Mouse (Mus musculus): ENCODE measurements around the gene Zfp324. TPM values are rescaled to one million over a fixed set of nuclear protein-coding genes. Genes with fewer than 3 reads are reported as not detected.
"Not testable (repeated sequence)": the region's sequence is repeated elsewhere in the genome, so short reads cannot be mapped to it uniquely, and the experiment has no call there.

Zfp324 gene
- polyA plus RNA-seq (2015; fragmentation: Nextera tagmentation; extraction: Ambion mirVana) = 12.6 and 13.6 TPM in 2 replicates

DNA sequence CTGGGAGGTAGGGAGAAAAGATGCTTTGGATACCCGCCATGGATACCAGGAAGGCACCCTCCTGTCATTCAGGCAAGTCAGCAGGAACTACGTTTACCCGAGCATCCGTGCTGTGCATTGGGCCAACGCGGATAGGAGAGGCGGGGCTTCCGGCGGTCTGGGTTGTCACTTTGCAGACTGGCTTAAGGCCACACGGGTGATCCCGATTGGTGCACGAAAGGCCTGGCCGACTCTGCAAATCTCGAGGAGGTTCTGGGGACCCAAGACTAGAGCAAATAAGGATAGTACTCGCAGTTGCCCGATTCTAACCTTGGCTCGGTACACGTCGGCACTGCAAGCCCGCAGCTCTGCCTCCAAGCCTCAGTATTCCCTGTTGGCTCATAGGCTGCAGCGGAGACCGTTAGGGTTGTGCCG lies at the start of gene Zfp324:
Gene Zfp324, plus strand, starts transcription at position 161 of the 414 bp plus-strand sequence.
- peak; percentile 89 for ATAC-seq (ENCODE audit: low FRiP score, low read depth)
- Histone ChIP-seq H3K27ac (peak within 1 kb of the TSS; percentile 89), H3K27me3 (no peaks in the 10 kb centered on the region), H3K9ac (peak within 1 kb of the TSS; percentile 84), H3K4me2 (replicated peaks) (peak within 1 kb of the TSS; percentile 87), H3K9me3 (no peaks in the 10 kb centered on the region), H3K4me3 (peak within 1 kb of the TSS; percentile 86), H3K36me3 (peaks cover 21% of the 10 kb centered on the region), H3K4me1 (peaks cover 23% of the 10 kb centered on the region)
- under 1% methylated on average over 23 of the region's 23 CpGs for WGBS

DNA sequence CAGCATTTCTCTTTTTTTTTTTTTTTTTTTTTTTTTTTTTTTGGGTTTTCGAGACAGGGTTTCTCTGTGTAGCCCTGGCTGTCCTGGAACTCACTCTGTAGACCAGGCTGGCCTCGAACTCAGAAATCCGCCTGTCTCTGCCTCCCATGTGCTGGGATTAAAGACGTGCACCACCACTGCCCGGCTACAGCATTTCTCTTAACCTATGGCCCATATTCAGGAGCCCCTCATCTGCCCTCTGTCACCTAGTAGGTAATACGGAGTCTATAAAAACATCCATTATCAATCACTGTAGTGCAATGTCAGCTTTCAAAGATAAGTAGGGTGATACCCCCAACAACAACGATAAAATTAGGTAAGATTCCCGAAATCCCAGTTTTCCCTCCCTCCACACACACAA lies 45.1 kb upstream of the Zfp324 start:
- H3K27me3 ChIP-seq; H3K27ac ChIP-seq; H3K4me3 ChIP-seq; H3K9me3 ChIP-seq; ATAC-seq (ENCODE audit: low FRiP score, low read depth); H3K9ac ChIP-seq: not testable (repeated sequence)
- H3K4me1 ChIP-seq = peaks cover 13% of the 10 kb centered on the region
- 87% methylated on average over 7 of the region's 8 CpGs for WGBS
- H3K4me2 ChIP-seq (replicated peaks) = 0 out of 2 replicates have a peak overlapping the region, but pooled peaks have one; percentile 14
- peaks cover 25% of the 10 kb centered on the region for H3K36me3 ChIP-seq

DNA sequence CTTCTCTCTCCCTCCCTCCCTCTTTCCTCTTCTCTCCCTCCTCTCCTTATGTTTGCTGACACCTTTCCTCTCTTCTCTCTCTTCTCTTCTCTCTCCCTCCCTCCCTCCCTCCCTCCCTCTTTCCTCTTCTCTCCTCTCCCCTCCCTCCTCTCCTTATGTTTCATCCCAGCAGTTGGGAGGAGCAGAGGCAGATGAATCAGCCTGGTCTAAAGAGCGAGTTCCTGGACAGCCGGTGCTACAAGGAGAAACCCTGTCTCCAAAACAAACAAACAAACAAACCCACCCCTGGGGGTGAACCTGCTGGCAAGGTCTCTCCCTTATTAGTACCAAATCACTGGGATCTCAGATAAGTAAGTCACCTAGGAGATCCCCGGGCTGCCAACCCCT lies 44.3 kb upstream of the Zfp324 start:
- WGBS = 0% methylated on average over 3 of the region's 3 CpGs
- Histone ChIP-seq H3K36me3 (peaks cover 33% of the 10 kb centered on the region), H3K4me3 (peak overlapping the region; percentile 96), H3K27me3 (peaks cover 17% of the 10 kb centered on the region), H3K4me2 (replicated peaks) (peak overlapping the region; percentile 84), H3K9ac (peak overlapping the region; percentile 84), H3K9me3 (no peaks in the 10 kb centered on the region), H3K4me1 (peaks cover 13% of the 10 kb centered on the region), H3K27ac (peak overlapping the region; percentile 95)
- peak; percentile 0; the same call in 1 of the 2 replicates for ATAC-seq (ENCODE audit: low FRiP score, low read depth)

DNA sequence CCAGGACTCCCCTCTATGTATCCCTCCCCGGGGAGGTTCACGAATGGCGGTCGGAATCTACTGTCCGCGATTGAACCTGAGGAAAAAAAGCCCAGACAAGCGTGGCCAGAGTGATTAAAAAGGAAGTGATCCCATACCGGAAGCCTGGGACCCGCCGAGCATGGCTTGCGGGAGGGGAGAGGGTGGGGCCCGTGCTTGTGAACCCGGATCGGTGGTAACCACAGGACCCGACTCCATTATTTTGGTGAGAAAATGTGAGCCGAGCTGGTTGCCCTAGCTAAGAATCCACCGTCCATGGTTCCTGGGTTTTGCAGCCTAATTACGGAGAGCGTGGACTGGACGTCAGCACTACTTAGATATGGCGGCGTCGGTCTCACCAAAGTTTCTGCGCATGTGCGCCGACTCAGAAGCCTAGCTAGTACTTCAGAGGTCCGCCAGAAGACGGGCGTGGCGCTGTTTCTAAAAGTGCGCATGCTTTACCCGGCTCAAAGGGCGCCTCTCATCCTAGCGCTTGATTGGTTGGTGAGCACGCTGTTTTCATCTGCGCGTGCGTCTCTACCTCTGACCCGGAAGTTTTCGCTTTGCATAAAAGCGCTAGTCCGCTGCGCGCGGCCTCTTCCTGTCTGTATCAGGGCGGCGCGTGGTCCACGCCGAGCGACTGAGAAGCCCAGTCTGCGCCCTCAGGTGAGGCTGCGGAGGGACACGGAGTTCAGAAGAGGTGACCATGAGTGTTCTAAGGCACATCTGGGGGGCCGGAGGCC lies 43.8 kb upstream of the Zfp324 start, which contains the start of gene Rps5:
Gene Rps5, plus strand, starts transcription at position 586 of the 761 bp plus-strand sequence.
- Histone ChIP-seq H3K27me3 (peaks cover 23% of the 10 kb centered on the region), H3K36me3 (peaks cover 39% of the 10 kb centered on the region)

DNA sequence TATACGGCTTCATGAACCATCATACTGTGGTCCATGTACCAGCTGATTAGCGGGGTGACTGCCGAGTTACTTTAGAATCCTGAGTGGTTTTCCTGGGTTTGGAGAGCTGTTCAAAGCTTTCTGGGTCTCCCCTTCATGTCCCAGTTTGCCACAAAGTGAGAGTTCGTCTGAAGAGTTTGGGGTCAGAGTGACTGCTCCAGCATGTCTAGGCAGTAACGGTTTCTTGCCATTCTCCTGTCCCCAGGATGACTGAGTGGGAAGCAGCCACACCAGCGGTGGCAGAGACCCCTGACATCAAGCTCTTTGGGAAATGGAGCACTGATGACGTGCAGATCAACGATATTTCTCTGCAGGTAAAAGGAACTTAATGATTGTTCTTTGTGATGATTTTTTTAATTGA lies 42.9 kb upstream of the Zfp324 start:
- peak overlapping the region; percentile 98 for H3K4me2 ChIP-seq (replicated peaks)
- 2% methylated on average over 8 of the region's 8 CpGs for WGBS
- H3K4me3 ChIP-seq = peak overlapping the region; percentile 96
- peaks cover 31% of the 10 kb centered on the region for H3K27me3 ChIP-seq
- peaks cover 16% of the 10 kb centered on the region for H3K4me1 ChIP-seq
- ATAC-seq (ENCODE audit: low FRiP score, low read depth) = no peak
- peaks cover 44% of the 10 kb centered on the region for H3K36me3 ChIP-seq
- peak overlapping the region; percentile 44; the same call in 1 of the 2 replicates for H3K27ac ChIP-seq
- H3K9me3 ChIP-seq = no peaks in the 10 kb centered on the region
- H3K9ac ChIP-seq = peak overlapping the region; percentile 94

More for the DNA sequence above, 43.8 kb upstream of the Zfp324 start, which contains the start of gene Rps5:
- peak; percentile 98 for ATAC-seq (ENCODE audit: low FRiP score, low read depth)
- Histone ChIP-seq H3K9ac (peak within 1 kb of the TSS; percentile 94), H3K4me1 (peaks cover 13% of the 10 kb centered on the region), H3K27ac (peak within 1 kb of the TSS; percentile 95), H3K4me3 (peak within 1 kb of the TSS; percentile 96), H3K9me3 (no peaks in the 10 kb centered on the region), H3K4me2 (replicated peaks) (peak within 1 kb of the TSS; percentile 98)
- under 1% methylated on average over 55 of the region's 55 CpGs for WGBS

DNA sequence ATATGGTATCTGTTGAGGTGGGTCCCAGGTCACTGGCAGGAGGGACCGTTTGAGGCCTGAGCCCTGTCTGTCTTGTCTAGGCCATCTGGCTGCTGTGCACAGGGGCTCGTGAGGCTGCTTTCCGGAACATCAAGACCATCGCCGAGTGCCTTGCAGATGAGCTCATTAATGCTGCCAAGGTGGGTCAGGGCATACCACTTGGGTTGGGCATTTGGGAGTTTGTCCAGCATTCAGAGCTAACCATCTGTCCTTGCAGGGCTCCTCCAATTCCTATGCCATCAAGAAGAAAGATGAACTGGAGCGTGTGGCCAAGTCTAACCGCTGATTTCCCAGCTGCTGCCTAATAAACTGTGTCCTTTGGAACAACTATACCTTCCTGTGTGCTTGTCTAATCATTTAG lies 39.3 kb upstream of the Zfp324 start:
- H3K4me2 ChIP-seq (replicated peaks) = no peak overlapping the region
- peaks cover 44% of the 10 kb centered on the region for H3K36me3 ChIP-seq
- peaks cover 24% of the 10 kb centered on the region for H3K4me1 ChIP-seq
- H3K9ac ChIP-seq = no peak overlapping the region
- 81% methylated on average over 7 of the region's 7 CpGs for WGBS
- no peak overlapping the region for H3K27ac ChIP-seq
- ATAC-seq (ENCODE audit: low FRiP score, low read depth) = no peak
- H3K27me3 ChIP-seq = peaks cover 52% of the 10 kb centered on the region
- H3K9me3 ChIP-seq = no peaks in the 10 kb centered on the region
- no peak overlapping the region for H3K4me3 ChIP-seq

DNA sequence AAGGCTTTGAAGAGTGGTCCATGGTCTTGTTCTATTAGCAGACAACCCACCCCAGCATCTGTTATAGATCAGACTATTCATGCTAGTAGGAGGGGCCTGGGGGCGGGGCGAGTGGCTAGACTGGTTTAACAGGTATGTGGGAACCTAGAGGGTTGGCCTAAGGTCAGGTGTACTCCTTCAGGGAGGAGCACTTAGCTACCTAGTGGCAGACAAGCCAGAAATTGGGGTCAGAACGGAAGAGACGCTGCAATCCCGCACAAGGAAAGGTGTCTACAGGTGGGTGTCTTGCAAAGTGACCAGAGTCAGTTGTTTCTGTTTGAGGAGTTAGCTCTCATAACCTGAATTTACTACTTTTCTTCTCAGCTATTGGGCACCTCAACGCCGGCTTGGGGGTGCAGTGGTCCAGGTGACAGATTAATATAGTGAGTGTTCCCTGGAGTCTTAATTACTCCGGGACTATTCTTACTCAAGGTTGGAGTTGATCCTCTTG lies 38.4 kb upstream of the Zfp324 start, which contains the start of gene Rnf225:
Gene Rnf225, plus strand, starts transcription at position 226 of the 490 bp plus-strand sequence.
- Histone ChIP-seq H3K9me3 (no peaks in the 10 kb centered on the region), H3K4me3 (peak within 1 kb of the TSS; percentile 41), H3K9ac (peak within 1 kb of the TSS; percentile 65), H3K27me3 (peaks cover 52% of the 10 kb centered on the region), H3K4me2 (replicated peaks) (peak within 1 kb of the TSS; percentile 64), H3K36me3 (peaks cover 44% of the 10 kb centered on the region), H3K4me1 (peaks cover 24% of the 10 kb centered on the region), H3K27ac (no peak within 1 kb of the TSS)
- peak; percentile 29; the same call in 1 of the 2 replicates for ATAC-seq (ENCODE audit: low FRiP score, low read depth)
- WGBS = 15% methylated on average over 8 of the region's 8 CpGs

DNA sequence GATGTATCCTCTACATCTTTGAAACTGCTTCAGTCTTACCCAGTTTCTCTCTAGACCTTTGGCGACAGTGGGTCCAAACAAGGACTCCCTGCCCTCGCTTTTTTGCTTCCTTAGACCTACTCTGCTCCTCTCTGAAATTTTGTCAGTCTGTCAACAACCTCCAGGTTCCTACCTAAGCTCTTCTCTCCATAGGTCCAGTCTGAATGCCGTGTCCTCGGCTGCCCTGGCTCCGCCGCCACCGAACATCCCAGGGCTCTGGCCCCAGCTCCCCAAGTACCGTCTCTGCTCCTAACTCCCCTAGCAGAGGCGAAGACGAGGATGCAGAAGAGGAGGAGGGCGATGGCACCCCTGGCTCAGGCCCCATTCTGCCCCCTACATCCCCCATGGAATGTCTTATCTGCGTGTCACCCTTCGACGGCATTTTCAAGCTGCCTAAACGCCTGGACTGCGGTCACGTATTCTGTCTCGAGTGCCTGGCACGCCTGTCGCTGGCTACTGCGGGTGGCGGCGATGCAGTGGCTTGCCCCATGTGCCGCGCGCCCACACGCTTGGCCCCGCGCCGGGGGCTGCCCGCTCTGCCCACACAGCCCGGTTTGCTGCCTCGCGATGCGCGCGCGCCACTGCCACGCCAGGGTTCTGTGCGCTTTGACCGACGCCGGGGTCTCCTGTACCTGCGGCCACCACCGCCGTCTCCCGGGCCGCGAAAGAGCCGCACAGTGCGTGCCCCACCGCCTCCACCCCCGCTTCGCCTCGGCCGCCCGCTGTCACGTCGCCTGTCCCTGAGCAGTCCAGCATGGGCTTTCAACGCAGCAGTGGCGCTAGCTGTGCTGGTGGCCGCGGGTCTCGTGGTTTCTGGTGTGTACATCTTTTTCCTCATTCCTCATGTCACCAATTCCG lies 37.7 kb upstream of the Zfp324 start:
- 2% methylated on average over 64 of the region's 65 CpGs for WGBS
- peak; percentile 31; the same call in 1 of the 2 replicates for ATAC-seq (ENCODE audit: low FRiP score, low read depth)
- no peaks in the 10 kb centered on the region for H3K9me3 ChIP-seq

DNA sequence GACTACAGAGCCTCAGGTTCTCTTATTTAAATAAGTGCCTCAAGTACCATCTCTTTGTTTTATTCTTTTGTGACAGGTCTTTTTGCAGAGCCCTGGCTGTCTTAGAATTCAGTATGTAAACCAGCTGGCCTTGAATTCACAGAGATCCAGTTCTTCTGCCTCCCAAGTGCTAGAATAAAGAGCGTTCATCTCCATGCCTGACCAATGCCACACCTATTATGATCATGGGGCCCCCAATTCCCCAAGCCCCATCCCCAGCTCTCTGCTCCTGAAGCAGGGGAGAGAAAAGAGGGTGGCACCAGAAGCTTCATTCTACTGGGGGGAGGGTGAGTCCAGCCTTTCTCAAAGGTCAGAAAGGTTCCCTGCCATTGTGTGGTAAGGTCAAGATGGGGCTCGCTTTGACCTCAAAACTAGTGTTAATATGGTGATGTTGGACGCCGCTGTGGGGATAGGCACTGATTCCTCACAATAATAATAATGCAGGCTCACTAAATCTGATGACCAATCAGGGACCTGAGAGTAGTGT lies 32.0 kb upstream of the Zfp324 start:
- Histone ChIP-seq H3K9me3 (no peaks in the 10 kb centered on the region), H3K36me3 (no peaks in the 10 kb centered on the region), H3K4me1 (no peaks in the 10 kb centered on the region), H3K27me3 (peaks cover 11% of the 10 kb centered on the region), H3K4me2 (replicated peaks) (no peak overlapping the region), H3K9ac (no peak overlapping the region), H3K4me3 (no peak overlapping the region), H3K27ac (no peak overlapping the region)
- 76% methylated on average over 4 of the region's 4 CpGs for WGBS
- ATAC-seq (ENCODE audit: low FRiP score, low read depth) = no peak

More for the DNA sequence above, 37.7 kb upstream of the Zfp324 start:
- Histone ChIP-seq H3K9ac (peak overlapping the region; percentile 65), H3K27me3 (peaks cover 52% of the 10 kb centered on the region), H3K27ac (no peak overlapping the region), H3K36me3 (peaks cover 44% of the 10 kb centered on the region), H3K4me2 (replicated peaks) (peak overlapping the region; percentile 64), H3K4me1 (peaks cover 21% of the 10 kb centered on the region), H3K4me3 (peak overlapping the region; percentile 41)

DNA sequence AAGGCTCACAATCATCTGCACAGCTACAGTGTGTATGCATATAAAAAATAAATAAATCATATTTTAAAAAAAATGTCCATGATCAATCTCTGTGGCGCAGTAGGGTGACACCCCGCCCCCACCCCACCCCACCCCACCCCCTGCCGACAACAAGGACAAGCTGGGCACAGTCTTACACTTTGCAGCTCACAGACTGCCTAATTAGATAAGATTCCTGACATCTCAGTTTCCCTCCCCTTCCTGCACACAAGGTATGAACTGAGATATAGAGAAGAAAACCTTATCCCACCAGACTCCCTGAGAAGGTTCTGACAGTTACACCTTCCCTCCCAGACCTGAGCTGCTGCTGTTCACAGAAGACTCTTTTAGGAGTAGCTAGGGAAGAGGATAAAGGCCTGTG lies 30.8 kb upstream of the Zfp324 start:
- Histone ChIP-seq H3K4me1 (no peaks in the 10 kb centered on the region), H3K9ac (no peak overlapping the region), H3K9me3 (no peaks in the 10 kb centered on the region), H3K4me2 (replicated peaks) (no peak overlapping the region), H3K36me3 (no peaks in the 10 kb centered on the region), H3K27ac (no peak overlapping the region), H3K4me3 (no peak overlapping the region), H3K27me3 (no peaks in the 10 kb centered on the region)
- no peak for ATAC-seq (ENCODE audit: low FRiP score, low read depth)
- 70% methylated on average over 3 of the region's 3 CpGs for WGBS

DNA sequence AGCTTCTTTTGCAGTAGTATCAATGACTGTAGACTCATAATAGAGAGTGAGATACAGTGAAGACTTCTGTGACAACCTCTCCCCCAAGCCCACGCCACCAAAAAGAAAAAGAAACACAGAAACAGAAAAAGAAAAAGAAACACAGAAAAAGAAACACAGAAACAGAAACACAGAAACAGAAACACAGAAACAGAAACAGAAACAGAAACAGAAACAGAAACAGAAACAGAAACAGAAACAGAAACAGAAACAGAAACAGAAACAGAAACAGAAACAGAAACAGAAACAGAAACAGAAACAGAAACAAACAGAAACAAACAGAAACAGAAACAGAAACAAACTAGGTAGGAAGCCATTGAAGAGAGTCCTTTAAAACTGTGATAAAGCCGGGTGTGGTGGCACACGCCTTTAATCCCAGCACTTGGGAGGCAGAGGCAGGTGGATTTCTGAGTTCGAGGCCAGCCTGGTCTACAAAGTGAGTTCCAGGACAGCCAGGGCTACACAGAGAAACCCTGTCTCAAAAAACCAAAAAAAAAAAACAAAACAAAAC lies 28.3 kb upstream of the Zfp324 start:
- H3K27ac ChIP-seq; H3K27me3 ChIP-seq; H3K4me3 ChIP-seq; H3K9me3 ChIP-seq; H3K4me2 ChIP-seq (replicated peaks); H3K36me3 ChIP-seq; ATAC-seq (ENCODE audit: low FRiP score, low read depth); H3K4me1 ChIP-seq; H3K9ac ChIP-seq: not testable (repeated sequence)
- 90% methylated on average over 4 of the region's 4 CpGs for WGBS
